Mouse (Mus musculus): ENCODE results near the gene Cmbl. TPM values are rescaled to one million over a fixed set of nuclear protein-coding genes. Genes with fewer than 3 reads are reported as not detected.

The Cmbl gene
- polyA plus RNA-seq, 1 experiment from 2014 or later, result 16.4 TPM

- WGBS (ENCODE audit: insufficient replicate concordance), result 48% methylated on average over 7 of the region's 7 CpGs
- peaks cover 4% of the 10 kb centered on the region for H3K36me3 ChIP-seq (ENCODE audit: control insufficient read depth, insufficient read depth)
- no peak overlapping the region for H3K4me3 ChIP-seq (ENCODE audit: low read depth, low read length)
- H3K9ac ChIP-seq (ENCODE audit: low read depth, low read length), result no peak overlapping the region
- no peaks in the 10 kb centered on the region for H3K9me3 ChIP-seq (replicated peaks; ENCODE audit: control insufficient read depth, low read length)
- H3K27me3 ChIP-seq (ENCODE audit: control insufficient read depth, insufficient read depth, low read depth, low read length), result no peaks in the 10 kb centered on the region
- peaks cover 11% of the 10 kb centered on the region for H3K4me1 ChIP-seq (ENCODE audit: control insufficient read depth, low read depth, low read length)
- H3K27ac ChIP-seq (ENCODE audit: low read length), result no peak overlapping the region
- no peak for ATAC-seq (ENCODE audit: low read depth)
- H3K4me2 ChIP-seq (ENCODE audit: low read depth, low read length), result no peak overlapping the region
Measured at GRCm38 (mm10) chr15:31585238-31585637, 20.0 kb downstream of the Cmbl start.

GRCm38 (mm10) chr15:31586088-31586487, 20.9 kb downstream of the Cmbl start:
- 56% methylated on average over 5 of the region's 5 CpGs for WGBS (ENCODE audit: insufficient replicate concordance)
- H3K4me2 ChIP-seq (ENCODE audit: low read depth, low read length), result no peak overlapping the region

GRCm38 (mm10) chr15:31586519-31586918, 21.3 kb downstream of the Cmbl start:
- Histone ChIP-seq H3K9me3 (replicated peaks; ENCODE audit: control insufficient read depth, low read length) (no peaks in the 10 kb centered on the region), H3K4me2 (ENCODE audit: low read depth, low read length) (no peak overlapping the region), H3K4me1 (ENCODE audit: control insufficient read depth, low read depth, low read length) (peaks cover 11% of the 10 kb centered on the region), H3K9ac (ENCODE audit: low read depth, low read length) (no peak overlapping the region), H3K4me3 (ENCODE audit: low read depth, low read length) (no peak overlapping the region), H3K27me3 (ENCODE audit: control insufficient read depth, insufficient read depth, low read depth, low read length) (no peaks in the 10 kb centered on the region), H3K36me3 (ENCODE audit: control insufficient read depth, insufficient read depth) (peaks cover 16% of the 10 kb centered on the region), H3K27ac (ENCODE audit: low read length) (no peak overlapping the region)
- peak; percentile 68 for ATAC-seq (ENCODE audit: low read depth)
- WGBS (ENCODE audit: insufficient replicate concordance), result 2% methylated on average over 4 of the region's 4 CpGs

More at GRCm38 (mm10) chr15:31586088-31586487, 20.9 kb downstream of the Cmbl start:
- Histone ChIP-seq H3K27me3 (ENCODE audit: control insufficient read depth, insufficient read depth, low read depth, low read length) (no peaks in the 10 kb centered on the region), H3K4me1 (ENCODE audit: control insufficient read depth, low read depth, low read length) (peaks cover 11% of the 10 kb centered on the region), H3K4me3 (ENCODE audit: low read depth, low read length) (no peak overlapping the region), H3K9me3 (replicated peaks; ENCODE audit: control insufficient read depth, low read length) (no peaks in the 10 kb centered on the region), H3K36me3 (ENCODE audit: control insufficient read depth, insufficient read depth) (peaks cover 13% of the 10 kb centered on the region), H3K9ac (ENCODE audit: low read depth, low read length) (no peak overlapping the region), H3K27ac (ENCODE audit: low read length) (no peak overlapping the region)
- ATAC-seq (ENCODE audit: low read depth), result no peak

- no peak overlapping the region for H3K9ac ChIP-seq (ENCODE audit: low read depth, low read length)
- no peaks in the 10 kb centered on the region for H3K27me3 ChIP-seq (ENCODE audit: control insufficient read depth, insufficient read depth, low read depth, low read length)
- no peak for ATAC-seq (ENCODE audit: low read depth)
- peaks cover 11% of the 10 kb centered on the region for H3K4me1 ChIP-seq (ENCODE audit: control insufficient read depth, low read depth, low read length)
- peaks cover 28% of the 10 kb centered on the region for H3K36me3 ChIP-seq (ENCODE audit: control insufficient read depth, insufficient read depth)
- H3K27ac ChIP-seq (ENCODE audit: low read length), result no peak overlapping the region
- no peak overlapping the region for H3K4me2 ChIP-seq (ENCODE audit: low read depth, low read length)
- 58% methylated on average over 2 of the region's 2 CpGs for WGBS (ENCODE audit: insufficient replicate concordance)
- H3K4me3 ChIP-seq (ENCODE audit: low read depth, low read length), result no peak overlapping the region
- H3K9me3 ChIP-seq (replicated peaks; ENCODE audit: control insufficient read depth, low read length), result no peaks in the 10 kb centered on the region
Measured at GRCm38 (mm10) chr15:31587789-31588188, 22.6 kb downstream of the Cmbl start.

- Histone ChIP-seq H3K27ac (ENCODE audit: low read length) (no peak overlapping the region), H3K4me1 (ENCODE audit: control insufficient read depth, low read depth, low read length) (peaks cover 11% of the 10 kb centered on the region), H3K36me3 (ENCODE audit: control insufficient read depth, insufficient read depth) (peaks cover 41% of the 10 kb centered on the region), H3K4me3 (ENCODE audit: low read depth, low read length) (no peak overlapping the region), H3K9ac (ENCODE audit: low read depth, low read length) (no peak overlapping the region), H3K27me3 (ENCODE audit: control insufficient read depth, insufficient read depth, low read depth, low read length) (no peaks in the 10 kb centered on the region), H3K4me2 (ENCODE audit: low read depth, low read length) (no peak overlapping the region), H3K9me3 (replicated peaks; ENCODE audit: control insufficient read depth, low read length) (no peaks in the 10 kb centered on the region)
- ATAC-seq (ENCODE audit: low read depth), result no peak
- 63% methylated on average over 8 of the region's 8 CpGs for WGBS (ENCODE audit: insufficient replicate concordance)
Measured at GRCm38 (mm10) chr15:31588989-31589640, 23.9 kb downstream of the Cmbl start.

- 77% methylated on average over 5 of the region's 5 CpGs for WGBS (ENCODE audit: insufficient replicate concordance)
- H3K4me1 ChIP-seq (ENCODE audit: control insufficient read depth, low read depth, low read length), result peaks cover 11% of the 10 kb centered on the region
- no peak overlapping the region for H3K27ac ChIP-seq (ENCODE audit: low read length)
- H3K9me3 ChIP-seq (replicated peaks; ENCODE audit: control insufficient read depth, low read length), result no peaks in the 10 kb centered on the region
- no peak for ATAC-seq (ENCODE audit: low read depth)
- no peak overlapping the region for H3K4me3 ChIP-seq (ENCODE audit: low read depth, low read length)
- H3K36me3 ChIP-seq (ENCODE audit: control insufficient read depth, insufficient read depth), result peaks cover 51% of the 10 kb centered on the region
- H3K27me3 ChIP-seq (ENCODE audit: control insufficient read depth, insufficient read depth, low read depth, low read length), result no peaks in the 10 kb centered on the region
- H3K9ac ChIP-seq (ENCODE audit: low read depth, low read length), result no peak overlapping the region
- no peak overlapping the region for H3K4me2 ChIP-seq (ENCODE audit: low read depth, low read length)
Measured at GRCm38 (mm10) chr15:31590176-31590575, 25.0 kb downstream of the Cmbl start.

- Histone ChIP-seq H3K36me3 (ENCODE audit: control insufficient read depth, insufficient read depth) (peaks cover 68% of the 10 kb centered on the region), H3K4me2 (ENCODE audit: low read depth, low read length) (no peak overlapping the region), H3K4me3 (ENCODE audit: low read depth, low read length) (no peak overlapping the region), H3K9ac (ENCODE audit: low read depth, low read length) (no peak overlapping the region), H3K9me3 (replicated peaks; ENCODE audit: control insufficient read depth, low read length) (no peaks in the 10 kb centered on the region), H3K4me1 (ENCODE audit: control insufficient read depth, low read depth, low read length) (no peaks in the 10 kb centered on the region), H3K27me3 (ENCODE audit: control insufficient read depth, insufficient read depth, low read depth, low read length) (no peaks in the 10 kb centered on the region), H3K27ac (ENCODE audit: low read length) (no peak overlapping the region)
- no peak for ATAC-seq (ENCODE audit: low read depth)
- 75% methylated on average over 8 of the region's 8 CpGs for WGBS (ENCODE audit: insufficient replicate concordance)
Measured at GRCm38 (mm10) chr15:31592531-31592930, 27.3 kb downstream of the Cmbl start.

GRCm38 (mm10) chr15:31594260-31594659, 29.1 kb downstream of the Cmbl start:
- H3K27me3 ChIP-seq (ENCODE audit: control insufficient read depth, insufficient read depth, low read depth, low read length), result no peaks in the 10 kb centered on the region
- no peak overlapping the region for H3K27ac ChIP-seq (ENCODE audit: low read length)
- no peak overlapping the region for H3K9ac ChIP-seq (ENCODE audit: low read depth, low read length)
- peaks cover 68% of the 10 kb centered on the region for H3K36me3 ChIP-seq (ENCODE audit: control insufficient read depth, insufficient read depth)
- 87% methylated on average over 14 of the region's 14 CpGs for WGBS (ENCODE audit: insufficient replicate concordance)
- no peaks in the 10 kb centered on the region for H3K9me3 ChIP-seq (replicated peaks; ENCODE audit: control insufficient read depth, low read length)
- peaks cover 3% of the 10 kb centered on the region for H3K4me1 ChIP-seq (ENCODE audit: control insufficient read depth, low read depth, low read length)
- ATAC-seq (ENCODE audit: low read depth), result no peak
- no peak overlapping the region for H3K4me2 ChIP-seq (ENCODE audit: low read depth, low read length)
- H3K4me3 ChIP-seq (ENCODE audit: low read depth, low read length), result no peak overlapping the region

GRCm38 (mm10) chr15:31595651-31596050, 30.5 kb downstream of the Cmbl start:
- Histone ChIP-seq H3K27me3 (ENCODE audit: control insufficient read depth, insufficient read depth, low read depth, low read length) (no peaks in the 10 kb centered on the region), H3K9ac (ENCODE audit: low read depth, low read length) (no peak overlapping the region), H3K4me1 (ENCODE audit: control insufficient read depth, low read depth, low read length) (peaks cover 14% of the 10 kb centered on the region), H3K27ac (ENCODE audit: low read length) (no peak overlapping the region), H3K9me3 (replicated peaks; ENCODE audit: control insufficient read depth, low read length) (no peaks in the 10 kb centered on the region), H3K4me2 (ENCODE audit: low read depth, low read length) (no peak overlapping the region), H3K36me3 (ENCODE audit: control insufficient read depth, insufficient read depth) (peaks cover 59% of the 10 kb centered on the region), H3K4me3 (ENCODE audit: low read depth, low read length) (no peak overlapping the region)
- ATAC-seq (ENCODE audit: low read depth), result no peak
- WGBS (ENCODE audit: insufficient replicate concordance), result 82% methylated on average over 7 of the region's 7 CpGs
